Mouse (Mus musculus) heart, adult 9 months (tissue): Measurements from ENCODE around the gene Mta2.
A peak's percentile ranks its signal among the peaks of the same experiment; 100 is the strongest.

ENCODE experiments used
- DNase-seq, 2 experiments: peaks; one replicate each; pipeline ENCODE4 v3.0.0; 2022; ENCODE audit warnings: low spot score in 2 of 2

The Mta2 gene

DNA sequence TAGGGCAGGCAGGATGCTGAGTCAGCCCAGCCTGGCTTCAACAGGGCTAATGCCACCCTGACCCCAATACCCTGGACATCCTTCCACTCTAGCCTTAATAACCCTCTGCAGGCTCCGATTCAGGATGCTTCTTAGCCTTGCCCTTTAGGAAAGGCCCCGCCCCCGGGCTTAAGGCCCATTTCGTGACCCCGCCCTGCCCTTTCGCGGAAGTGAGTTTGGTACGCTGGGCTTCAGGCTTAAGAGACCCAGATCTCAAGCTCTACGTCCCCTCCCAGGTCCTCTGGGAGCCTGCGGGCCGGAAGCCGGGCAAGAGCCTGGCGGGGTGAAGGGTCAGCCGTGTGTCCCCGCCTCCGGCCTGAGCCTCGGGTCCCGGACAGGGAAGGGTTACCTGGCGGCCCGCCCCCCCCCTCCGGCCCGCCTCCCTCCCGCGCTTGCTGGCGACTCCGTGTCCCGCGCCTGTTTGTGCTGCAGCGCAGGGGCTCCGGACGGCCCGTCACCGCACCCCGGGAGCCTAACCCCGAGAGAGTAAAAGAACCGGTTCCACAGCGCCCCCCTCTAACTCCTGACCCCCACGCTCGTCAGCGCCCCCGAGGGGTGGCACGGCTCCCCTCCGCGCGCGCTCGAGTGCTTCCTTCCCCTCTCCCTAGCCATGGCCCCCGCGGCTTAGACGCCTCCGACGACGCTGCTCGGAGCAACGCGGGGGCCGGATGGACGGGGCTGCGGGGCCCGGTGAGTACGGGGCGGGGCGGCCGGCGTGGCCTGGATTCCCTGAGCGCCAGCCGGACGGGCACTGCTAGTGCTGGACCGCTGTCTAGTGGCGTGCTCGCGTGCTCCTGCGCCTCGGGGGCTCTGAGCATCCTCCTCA is 12.2 kb upstream of the Mta2 start, which contains the start of the genes Rom1 and Eml3:
Gene Rom1, minus strand, starts transcription at position 133 of the 865 bp plus-strand sequence.
Gene Eml3, plus strand, starts transcription at position 329 of the 865 bp plus-strand sequence.
- peak; percentile 94 to 95 for DNase-seq

GRCm38 (mm10) chr19:8930117-8930516 is 11.6 kb upstream of the Mta2 start:
- no peak for DNase-seq

DNA sequence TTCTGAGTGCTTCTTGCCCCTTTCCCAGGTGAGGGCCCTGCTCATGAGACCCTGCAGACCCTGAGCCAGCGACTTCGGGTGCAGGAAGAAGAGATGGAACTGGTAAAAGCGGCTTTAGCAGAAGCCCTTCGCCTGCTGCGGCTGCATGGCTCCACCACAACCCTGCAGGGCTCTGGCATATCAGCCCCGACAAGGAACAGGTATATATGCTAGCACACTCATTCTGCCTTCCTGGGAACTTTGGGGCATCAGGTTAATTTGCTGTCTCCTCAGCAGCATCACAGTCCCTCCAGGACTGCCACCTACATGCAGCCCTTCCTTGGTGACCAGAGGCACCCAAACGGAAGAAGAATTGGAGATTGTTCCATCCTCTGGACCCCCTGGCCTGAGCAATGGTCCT is 10.9 kb upstream of the Mta2 start:
- DNase-seq = no peak

DNA sequence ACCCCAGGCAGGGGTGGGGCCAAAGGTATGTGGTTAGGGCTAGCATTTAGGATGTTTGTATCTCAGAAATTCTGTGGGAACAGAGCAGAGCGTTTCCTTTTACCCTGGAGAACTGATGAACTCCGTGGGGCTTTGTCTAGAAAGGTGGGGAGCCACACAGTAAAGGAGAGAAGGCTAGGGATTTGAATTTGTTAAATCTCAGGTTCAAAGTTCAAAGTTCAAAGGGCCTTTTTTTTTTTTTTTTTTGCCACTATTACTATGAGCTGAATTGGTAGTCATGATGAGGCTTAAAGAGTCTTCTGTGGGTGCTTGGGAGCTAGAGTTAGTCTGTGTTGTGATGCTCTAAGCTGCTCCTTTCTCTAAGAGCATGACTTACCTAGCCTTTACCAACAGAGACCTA is 4.9 kb upstream of the Mta2 start:
- no peak for DNase-seq

DNA sequence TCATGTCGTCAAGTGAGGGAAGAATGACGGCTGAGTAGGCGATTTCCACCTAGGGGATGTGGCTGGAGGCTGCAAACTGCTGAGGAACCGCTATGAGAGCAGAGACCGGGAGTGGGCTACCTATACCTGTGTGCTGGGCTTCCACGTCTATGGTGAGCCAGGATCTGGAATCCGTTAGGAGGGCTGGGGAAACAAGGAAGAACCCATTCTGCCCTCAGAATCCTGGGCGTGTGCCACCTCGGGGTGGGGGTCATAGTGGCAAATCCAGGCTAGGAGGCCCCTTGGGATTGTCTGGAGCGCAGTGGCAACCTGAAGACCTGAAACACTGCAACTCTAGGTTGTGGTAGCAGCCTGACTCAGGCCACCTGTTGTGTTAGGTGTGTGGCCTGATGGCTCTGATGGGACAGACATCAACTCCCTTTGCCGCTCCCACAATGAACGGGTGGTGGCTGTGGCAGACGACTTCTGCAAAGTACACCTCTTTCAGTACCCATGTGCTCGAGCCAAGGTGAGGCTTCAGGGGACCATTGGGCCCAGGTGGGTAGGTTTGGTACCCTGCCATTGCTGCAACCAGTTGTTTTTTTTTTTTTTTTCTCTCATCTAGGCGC is 1.0 kb upstream of the Mta2 start:
- DNase-seq = no peak

DNA sequence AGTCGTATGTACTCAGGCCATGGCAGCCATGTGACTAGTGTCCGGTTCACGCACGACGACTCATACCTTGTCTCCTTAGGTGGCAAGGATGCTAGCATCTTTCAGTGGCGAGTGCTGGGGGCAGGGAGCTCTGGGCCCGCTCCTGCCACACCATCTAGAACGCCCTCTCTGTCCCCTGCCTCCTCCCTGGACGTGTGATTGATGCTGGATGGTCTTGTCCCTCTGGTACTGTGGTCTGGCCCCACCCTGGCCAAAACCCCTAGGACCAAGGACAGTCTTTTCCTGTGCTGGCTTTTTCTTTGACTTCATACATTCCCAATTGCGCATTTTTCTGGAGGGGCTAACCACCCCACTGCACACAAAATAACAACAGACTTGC is 550 bp upstream of the Mta2 start:
- no peak for DNase-seq

DNA sequence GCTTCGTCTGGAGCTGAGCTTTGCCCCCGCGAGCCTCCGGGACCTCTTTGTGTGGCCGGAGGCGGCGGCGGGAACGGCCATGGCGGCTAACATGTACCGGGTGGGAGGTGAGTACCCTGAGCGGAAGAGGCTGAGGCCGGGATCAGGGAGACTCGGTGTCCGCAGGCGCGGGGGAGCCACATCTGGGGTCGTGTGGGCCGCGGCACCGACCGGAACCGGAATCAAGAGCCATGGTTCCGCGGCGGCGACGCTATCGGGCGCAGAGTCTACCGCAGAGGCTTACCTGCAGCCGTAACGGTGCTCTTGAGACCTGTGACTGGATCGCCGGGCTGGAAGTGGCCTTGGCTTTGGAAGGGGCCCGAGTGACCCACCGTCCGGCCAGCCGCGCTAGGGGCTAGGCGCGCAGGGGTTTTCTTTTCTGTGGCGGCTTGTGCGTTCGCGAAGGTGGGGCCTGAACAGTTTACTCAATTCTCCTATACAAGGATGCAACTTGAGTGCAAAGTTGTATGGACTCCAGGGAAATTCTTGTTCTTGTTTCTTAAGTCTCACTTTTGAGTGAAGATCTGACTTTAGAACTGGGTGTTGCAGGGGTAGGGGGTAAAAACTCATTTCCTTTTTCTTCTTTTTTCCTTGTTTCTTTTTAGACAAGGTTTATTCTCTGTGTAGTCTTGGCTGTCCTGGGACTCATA is 745 bp downstream of the Mta2 start:
- DNase-seq = peak; percentile 38 to 57

DNA sequence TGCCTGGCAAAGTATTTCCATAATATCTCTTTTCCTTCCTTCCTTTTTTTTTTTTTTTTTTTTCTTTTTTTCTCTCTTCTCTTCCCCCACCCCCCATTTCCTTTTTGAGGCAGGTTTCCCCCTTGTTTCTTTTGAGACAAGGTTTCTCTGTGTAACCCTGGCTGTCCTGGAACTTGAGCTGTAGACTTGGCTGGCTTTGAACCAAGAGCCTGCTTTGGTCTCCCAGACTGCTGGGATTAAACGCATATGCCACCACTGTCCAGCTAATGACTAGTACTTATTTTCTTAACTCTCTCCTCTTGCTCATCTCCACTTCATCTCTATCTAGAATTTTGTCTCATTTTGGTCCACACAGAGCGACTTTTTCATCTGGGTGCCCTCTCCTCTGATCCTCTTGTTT is 1.4 kb downstream of the Mta2 start:
- no peak for DNase-seq

DNA sequence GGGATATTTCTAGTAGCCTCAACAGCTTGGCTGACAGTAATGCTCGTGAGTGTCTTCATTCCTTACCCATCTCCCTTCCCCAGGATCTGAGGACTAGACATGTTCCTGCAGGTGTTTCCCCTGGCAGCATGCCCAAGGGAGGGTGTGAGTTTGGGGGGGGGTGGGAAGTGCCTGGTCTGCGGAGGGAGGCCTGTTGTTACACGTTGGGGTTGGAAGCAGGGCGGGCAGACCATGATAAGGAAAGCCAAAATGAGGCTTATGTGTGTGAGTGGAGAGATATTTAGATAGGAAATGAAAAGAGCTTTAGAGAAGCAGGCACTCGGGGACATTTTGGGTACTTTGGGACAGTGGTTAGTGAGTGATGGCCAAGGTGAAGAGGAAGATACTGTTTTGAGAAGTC is 2.4 kb downstream of the Mta2 start:
- DNase-seq = no peak

DNA sequence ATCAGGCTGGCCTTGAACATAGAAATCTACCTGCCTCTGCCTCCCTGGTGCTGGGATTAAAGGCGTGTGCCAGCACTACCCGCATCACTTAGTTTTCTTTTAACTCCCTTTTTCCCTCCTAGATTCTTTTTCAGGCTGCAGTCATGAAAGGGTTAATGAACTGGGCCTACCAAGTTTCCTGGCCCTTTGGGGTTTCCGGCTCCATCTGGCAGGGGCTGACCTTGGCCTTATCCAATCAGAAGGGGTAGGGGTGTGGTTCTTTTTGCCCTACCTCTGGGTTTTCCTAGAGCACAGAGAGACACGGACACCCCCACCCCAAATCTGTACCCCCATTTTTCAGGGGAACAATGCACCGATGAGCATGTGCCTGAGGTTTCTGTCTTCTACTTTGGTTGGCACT is 3.1 kb downstream of the Mta2 start:
- peak; percentile 56 to 73 for DNase-seq

- DNase-seq = no peak
Measured at GRCm38 (mm10) chr19:8945251-8945650, 3.6 kb downstream of the Mta2 start.

GRCm38 (mm10) chr19:8946929-8947328 is 5.3 kb downstream of the Mta2 start:
- no peak for DNase-seq

- DNase-seq = no peak
Measured at GRCm38 (mm10) chr19:8950190-8950589, 8.5 kb downstream of the Mta2 start.

DNA sequence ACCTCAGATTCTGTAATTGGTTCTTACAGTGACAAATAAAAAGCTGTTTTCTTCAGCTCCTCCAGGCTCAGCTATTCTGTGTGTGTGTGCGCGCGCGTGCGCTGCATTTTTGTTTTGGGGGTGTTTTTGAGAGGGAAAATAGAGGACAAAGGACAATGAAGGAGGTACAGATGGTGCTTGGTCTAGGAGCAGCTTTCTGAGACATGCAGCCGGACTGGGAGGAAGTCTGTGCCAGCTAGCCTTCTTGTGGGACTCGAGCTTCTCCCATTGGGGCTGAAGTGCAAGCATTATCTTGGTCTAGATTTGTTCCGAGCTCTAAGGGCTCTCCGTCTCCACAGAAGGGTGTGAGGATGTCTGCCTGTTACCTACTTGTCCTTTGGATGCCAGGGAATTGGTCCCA is 10.6 kb downstream of the Mta2 start:
- no peak for DNase-seq

DNA sequence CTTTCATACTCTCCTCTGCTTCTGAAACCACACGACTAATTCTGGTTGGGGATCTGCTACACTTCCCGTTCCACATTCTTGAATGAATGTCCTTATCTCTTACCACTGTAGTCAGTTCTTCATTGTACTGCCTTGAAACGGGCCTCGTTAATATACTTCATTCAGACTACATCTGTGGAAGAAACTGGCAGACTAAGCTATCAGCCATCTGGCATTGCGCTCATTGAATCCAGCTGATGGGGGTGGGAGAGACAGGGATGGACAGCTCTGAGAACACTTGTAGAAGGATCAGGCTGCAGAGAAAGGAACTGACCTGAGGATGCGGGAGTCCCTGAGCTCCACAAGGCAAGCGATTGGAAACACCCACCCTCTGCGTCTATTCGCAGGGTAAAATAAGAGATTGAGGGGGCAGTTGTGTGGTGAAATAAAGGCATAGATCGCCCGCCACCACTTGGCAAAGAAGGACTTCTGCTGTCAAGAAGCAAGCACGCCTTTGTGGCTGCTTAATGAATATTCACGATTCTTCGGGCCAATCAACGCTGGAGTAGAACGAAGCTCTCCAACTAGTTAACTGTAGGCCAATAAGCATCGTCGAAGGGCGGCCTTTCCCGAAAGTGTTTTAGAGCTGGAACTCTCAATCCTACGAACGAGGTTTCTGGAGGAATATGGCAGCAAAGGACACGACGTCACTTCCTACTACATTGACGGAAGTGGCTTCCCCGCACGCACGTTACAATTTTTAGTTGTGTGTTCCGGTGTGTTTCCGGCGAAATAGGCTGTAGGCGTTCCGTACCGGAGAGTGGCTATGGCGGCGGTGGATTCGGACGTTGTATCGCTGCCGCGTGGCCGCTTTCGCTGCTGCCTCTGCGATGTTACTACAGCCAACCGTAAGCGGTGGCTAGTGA is 11.7 kb downstream of the Mta2 start, which contains the start of gene Tut1:
Gene Tut1, plus strand, starts transcription at position 713 of the 905 bp plus-strand sequence.
- DNase-seq = peak; percentile 92 to 96

DNA sequence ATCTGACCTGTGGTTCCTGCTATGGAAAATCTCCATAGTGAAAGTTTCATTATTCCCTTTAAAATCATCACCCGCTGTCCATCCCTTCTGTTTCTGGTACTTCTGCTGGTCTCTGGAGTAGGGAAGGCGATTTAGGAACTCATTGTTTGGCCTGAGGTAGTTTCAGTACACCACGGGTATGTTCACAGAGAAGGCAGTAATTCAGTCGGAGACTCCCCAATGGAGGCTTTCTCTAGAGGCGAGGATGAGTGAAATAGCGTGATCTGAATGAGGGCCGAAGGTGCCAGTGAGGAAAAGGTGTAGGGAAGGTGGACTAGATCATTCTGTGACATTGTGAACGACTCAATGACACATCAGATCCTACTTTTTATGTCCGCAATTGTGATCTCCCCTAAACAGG is 12.5 kb downstream of the Mta2 start:
- no peak for DNase-seq

DNA sequence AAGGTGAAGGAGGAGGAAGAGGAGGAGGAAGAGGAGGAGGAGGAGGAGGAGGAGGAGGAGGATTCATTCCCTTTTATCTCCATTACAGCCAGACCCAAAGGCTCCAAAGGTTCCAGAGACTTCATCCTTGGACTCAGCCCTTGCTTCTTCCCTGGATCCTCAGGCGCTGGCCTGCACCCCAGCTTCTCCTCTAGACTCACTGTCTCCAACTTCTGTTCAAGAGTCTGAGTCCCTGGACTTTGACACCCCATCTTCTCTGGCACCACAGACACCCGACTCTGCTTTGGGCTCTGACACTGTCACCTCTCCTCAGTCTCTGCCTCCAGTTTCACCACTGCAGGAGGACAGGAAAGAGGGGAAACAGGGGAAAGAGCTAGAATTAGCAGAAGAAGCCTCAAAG is 20.6 kb downstream of the Mta2 start:
- no peak for DNase-seq

DNA sequence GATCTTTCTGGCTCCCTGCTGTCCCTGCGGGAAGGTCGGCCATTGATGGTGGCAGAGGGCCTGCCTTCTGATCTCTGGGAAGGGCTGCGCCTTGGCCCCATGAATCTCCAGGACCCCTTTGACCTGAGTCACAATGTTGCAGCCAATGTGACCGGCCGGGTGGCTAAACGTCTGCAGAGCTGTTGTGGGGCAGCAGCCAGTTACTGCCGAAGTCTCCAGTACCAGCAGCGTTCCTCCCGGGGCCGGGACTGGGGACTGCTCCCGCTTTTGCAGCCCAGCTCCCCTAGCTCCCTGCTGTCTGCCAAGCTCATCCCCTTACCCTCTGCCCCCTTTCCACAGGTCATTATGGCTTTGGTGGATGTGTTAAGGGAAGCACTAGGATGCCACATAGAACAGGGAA is 23.4 kb downstream of the Mta2 start:
- DNase-seq = no peak

- DNase-seq = peak in 1 of 2 experiments; percentile 39
Measured at GRCm38 (mm10) chr19:8965771-8966170, 24.1 kb downstream of the Mta2 start.

GRCm38 (mm10) chr19:8966198-8966589 is 24.5 kb downstream of the Mta2 start:
- no peak for DNase-seq

DNA sequence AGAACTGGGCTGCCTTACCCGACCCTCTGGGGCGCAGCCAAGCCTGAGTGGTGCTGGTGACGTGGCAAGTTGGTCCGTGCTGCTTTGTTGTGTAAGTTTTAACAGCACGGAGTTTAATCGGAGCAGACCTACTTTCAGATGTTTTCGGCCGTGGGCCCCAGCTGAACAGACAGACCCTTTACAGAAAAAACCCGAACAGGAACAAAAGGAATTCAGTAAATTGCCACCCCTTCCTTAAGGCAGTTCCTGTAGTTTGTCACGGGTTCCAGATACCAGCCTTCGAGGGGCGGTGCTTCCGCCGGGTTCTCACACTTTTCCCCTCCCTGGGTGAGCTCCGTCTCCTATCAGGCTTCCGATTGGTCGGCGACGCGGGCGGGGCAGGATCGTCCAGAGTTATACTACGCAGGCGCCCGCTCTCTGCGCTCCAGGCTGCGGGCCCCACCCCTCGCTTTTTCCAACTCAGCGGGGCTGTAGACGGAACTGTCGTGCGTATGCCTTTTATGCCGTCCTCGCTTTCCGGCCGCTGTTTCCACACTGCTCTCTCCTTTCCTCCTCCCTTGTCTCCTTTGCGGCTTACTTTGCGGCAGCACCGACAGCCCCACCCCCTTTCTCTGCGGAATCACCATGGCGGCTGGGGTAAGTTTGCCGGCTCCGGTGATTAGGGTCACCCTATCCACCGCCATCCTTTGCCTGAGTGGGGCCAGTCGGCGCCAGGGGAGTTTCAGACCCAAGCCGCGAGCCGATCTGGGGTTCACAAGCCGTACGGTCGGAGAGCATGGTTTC is 25.1 kb downstream of the Mta2 start, which contains the start of gene Eef1g:
Gene Eef1g, plus strand, starts transcription at position 452 of the 783 bp plus-strand sequence.
- DNase-seq = peak; percentile 100
